Mouse (Mus musculus) mesoderm, embryonic 11.5 days (tissue): ENCODE results near the gene Lrrc41.
A peak's percentile ranks its signal among the peaks of the same experiment; 100 is the strongest.

Experiments
- DNase-seq: peaks from one replicate; pipeline ENCODE4 v3.0.0-alpha.2; 2012; ENCODE audit warnings: low read depth, low spot score

Lrrc41 gene

GRCm38 (mm10) chr4:116074861-116075620 lies at the start of gene Lrrc41, which contains the start of gene Uqcrh:
Gene Lrrc41 (plus strand): TSS chr4:116075269.
Gene Uqcrh (minus strand): TSS chr4:116075071.
- DNase-seq: peak; percentile 97

DNA sequence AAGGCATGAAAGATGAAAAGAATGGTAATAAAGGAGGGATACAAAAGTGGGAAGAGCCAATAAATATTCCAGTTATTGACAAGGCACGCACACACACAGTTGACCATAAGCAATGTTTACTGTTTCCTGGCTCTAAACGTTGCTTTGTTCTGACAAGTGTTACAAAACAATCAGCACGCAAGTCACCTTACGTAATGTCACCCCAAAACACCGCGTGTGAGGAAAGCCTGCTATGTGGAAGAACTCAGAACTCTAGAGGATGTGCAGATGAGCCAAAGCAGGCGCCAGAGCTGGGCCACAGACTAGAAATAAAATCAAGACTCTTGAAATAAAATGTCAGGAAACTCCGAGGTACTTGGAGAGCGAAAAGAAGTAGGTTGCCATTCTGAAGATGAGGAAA lies 42.2 kb upstream of the Lrrc41 start:
- DNase-seq: no peak

- no peak for DNase-seq
These were observed 41.7 kb upstream of the Lrrc41 start for GRCm38 (mm10) chr4:116033374-116033773.

DNA sequence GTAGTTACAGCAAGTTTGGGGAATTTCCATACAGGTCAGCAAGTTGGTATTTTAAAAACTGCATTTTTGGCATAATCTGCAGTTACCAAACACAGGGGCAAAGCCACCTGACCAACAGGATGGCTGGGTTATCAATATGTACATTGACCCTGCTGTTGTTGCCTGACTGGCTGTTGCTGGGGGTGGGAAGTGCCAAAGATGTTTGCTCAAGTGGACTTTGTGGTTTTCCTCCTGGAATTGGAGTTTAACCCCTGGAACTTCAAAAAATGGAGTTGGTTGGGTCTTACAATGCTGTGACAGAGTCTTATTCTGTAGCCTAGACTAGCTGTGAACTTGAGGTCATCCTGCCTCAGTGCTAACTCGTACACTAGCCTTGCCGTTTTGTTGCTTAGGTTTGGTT lies 34.6 kb upstream of the Lrrc41 start:
- DNase-seq: no peak

GRCm38 (mm10) chr4:116042186-116042585 lies 32.9 kb upstream of the Lrrc41 start:
- no peak for DNase-seq

DNA sequence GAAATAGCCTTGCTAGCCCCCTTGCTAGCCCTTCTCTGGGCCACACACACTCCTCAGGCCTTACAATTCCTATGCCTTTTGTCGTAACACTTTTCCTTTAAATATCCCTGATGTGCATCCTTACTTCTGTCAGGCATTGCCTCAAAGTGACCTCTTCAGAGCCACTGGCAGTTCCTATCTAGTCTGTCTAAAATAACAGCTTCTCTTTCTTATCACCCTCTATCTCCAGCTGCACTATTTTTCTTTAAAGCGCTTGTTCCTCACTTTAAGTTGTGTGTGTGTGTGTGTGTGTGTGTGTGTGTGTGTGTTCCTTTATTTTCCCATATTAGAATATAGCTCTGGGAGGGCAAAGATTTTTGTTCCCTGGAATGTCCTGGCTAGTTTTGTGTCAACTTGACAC lies 28.5 kb upstream of the Lrrc41 start:
- DNase-seq: no peak

DNA sequence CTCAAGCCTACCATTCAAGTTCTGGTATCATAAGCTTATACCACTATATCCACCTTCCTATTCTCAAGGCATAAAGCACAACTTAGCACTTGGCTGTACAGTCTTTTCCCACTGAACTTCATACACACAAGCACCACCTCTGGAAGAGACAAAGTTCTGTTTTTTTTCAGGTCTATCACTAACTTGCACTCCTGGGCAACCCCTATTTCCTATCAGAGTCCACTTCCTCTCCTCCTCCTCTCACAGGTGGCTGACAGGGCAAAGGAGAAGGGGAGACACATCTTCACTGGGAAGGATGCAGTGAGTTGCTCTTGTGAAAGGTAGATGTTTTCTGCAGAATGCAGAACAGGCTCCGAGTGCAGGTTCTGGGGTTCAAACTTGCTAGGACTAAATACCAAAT lies 27.4 kb upstream of the Lrrc41 start:
- no peak for DNase-seq

- DNase-seq: no peak
These were observed 26.7 kb upstream of the Lrrc41 start for GRCm38 (mm10) chr4:116048130-116048920.

DNA sequence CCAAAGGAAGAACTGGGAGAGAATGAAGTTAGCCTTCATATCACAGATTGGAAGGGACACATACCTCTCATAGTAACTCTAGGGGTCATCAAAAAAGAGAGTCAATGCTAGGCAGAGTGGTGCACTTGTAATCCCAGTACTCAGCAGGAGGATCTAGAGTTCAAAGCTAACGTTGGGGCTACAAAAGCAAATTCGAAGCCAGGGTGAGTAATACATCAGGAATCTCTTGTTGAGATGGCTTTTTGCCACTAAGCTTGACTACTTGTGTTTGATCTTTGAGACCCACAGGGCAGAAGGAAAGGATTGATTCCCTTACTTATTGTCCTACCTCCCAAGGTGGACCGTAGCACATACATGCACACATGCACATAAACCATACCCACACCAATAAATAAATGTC lies 25.9 kb upstream of the Lrrc41 start:
- no peak for DNase-seq

GRCm38 (mm10) chr4:116052526-116053293 lies 22.4 kb upstream of the Lrrc41 start:
- DNase-seq: peak; percentile 48

DNA sequence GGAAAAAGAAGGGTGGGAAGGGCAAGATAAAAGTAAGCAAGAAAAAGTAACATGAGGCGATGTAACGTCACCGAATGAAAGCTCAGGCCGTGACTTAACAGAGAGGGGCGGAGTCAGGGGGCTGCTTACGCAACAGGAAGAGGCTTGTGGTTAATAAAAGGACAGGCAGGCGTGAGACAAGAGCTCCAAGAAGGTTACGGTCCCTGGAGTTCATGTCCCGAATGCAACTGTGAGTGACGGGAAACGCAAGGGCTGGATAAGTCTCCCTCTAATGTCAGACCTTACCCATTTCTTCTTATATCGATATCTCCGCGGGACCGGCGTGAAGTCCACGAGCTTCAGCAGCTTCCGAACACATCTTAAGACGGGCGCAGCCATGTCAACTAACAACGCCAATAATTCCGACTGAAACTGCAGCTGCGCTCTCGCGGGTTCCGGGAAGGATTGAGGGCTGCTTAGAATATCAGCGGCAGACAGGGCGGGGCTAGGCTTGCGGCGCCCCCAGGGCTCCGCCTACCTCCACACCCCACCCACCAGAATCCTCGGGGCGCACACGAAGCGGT lies 21.6 kb upstream of the Lrrc41 start, which contains the start of gene Nsun4:
Nsun4 (minus strand) TSS at position 478 of the 563 bp plus-strand sequence.
- peak; percentile 92 for DNase-seq

DNA sequence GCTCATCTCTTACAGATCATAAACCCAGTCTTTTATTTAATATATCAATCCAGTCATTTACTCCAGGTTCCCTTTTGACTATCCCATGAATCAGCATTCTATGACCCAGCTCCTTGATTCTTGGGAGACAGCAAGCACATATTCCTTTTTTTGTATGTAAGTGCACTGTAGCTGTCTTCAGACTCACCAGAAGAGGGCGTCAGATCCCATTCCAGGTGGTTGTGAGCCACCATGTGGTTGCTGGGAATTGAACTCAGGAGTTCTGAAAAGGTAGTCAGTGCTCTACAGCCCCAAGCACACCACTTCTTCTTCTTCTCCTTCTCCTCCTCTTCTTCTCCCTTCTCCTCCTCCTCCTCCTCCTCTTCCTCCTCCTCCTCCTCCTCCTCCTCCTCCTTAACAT lies 17.5 kb upstream of the Lrrc41 start:
- no peak for DNase-seq

DNA sequence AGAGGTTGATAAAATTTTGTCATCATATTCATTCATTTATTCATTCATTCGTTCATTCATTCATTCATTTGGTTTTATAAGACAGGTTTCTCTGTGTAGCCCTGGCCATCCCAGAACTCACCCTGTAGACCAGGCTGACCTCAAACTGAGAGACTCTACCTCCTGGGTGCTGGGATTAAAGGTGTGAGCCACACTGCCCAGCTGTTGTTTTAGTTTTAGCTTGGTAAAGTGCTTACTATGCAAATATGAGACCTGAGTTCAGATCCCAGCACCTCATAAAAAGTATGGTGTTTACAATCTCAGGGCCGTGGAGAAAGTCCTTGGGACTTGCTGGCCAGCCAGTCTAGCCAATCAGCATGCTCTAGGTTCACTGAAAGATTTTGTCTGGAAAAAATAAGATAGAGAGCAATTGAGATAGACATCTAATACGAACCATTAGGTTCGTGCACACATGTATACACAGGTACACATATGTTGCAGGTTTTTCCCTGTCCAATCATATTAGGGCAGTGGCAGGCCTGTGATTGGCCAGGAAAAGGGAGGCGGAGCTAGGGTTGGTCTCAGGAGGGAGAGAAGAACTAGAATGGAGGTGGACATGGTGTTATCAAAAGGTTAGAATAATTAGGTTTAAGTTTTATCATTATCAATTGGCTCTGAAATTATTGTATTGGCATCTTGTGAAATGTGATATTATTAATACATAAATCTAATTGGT lies 15.9 kb upstream of the Lrrc41 start:
- DNase-seq: no peak

- no peak for DNase-seq
These were observed 11.2 kb upstream of the Lrrc41 start for GRCm38 (mm10) chr4:116063855-116064254.

- DNase-seq: no peak
These were observed 5.0 kb upstream of the Lrrc41 start for GRCm38 (mm10) chr4:116070116-116070515.

DNA sequence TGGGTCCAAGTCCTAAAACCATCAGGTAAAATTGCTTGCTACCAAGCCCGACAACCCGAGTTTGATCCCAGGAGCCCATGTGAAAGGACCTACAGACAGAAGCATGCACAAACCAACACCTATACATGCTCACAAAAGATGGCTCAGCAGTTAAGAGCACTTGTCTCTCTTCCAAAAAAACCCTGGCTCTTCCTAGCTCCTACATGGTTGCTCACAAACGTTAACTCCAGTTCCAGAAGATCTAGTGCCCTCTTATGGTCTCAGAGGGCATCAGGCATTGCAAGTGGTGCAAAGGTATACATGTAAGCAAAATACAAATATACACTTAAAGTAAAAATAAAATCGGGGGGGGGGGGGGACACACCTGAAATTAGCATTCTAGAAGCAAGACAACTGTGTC lies 1.9 kb upstream of the Lrrc41 start:
- no peak for DNase-seq

DNA sequence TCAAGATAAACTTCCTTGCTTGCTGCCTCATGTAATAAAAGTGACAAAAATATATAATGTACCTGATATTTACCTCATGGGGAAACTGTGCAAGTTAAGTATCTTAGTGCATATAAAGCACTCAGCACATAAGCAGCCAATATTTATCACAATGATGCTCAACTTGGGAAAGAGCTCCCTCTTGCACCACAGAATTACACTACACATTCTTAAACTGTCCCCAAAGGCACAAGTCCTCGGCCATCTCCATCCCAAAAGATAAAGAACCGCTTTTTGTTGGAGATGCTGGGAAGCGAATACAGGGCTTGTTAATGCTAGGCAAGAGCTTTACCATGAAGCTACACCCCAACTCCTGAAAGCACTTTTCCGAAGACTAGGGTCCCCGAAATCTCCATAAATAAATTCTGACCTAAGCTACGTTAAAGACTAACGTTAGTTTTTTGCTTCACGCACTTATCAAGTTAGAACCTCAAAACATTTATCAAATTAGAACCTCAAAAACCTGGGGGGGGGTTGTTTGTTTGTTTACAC lies 859 bp upstream of the Lrrc41 start:
- peak; percentile 7 for DNase-seq

- peak; percentile 75 for DNase-seq
These were observed 731 bp downstream of the Lrrc41 start for GRCm38 (mm10) chr4:116075631-116076368.

DNA sequence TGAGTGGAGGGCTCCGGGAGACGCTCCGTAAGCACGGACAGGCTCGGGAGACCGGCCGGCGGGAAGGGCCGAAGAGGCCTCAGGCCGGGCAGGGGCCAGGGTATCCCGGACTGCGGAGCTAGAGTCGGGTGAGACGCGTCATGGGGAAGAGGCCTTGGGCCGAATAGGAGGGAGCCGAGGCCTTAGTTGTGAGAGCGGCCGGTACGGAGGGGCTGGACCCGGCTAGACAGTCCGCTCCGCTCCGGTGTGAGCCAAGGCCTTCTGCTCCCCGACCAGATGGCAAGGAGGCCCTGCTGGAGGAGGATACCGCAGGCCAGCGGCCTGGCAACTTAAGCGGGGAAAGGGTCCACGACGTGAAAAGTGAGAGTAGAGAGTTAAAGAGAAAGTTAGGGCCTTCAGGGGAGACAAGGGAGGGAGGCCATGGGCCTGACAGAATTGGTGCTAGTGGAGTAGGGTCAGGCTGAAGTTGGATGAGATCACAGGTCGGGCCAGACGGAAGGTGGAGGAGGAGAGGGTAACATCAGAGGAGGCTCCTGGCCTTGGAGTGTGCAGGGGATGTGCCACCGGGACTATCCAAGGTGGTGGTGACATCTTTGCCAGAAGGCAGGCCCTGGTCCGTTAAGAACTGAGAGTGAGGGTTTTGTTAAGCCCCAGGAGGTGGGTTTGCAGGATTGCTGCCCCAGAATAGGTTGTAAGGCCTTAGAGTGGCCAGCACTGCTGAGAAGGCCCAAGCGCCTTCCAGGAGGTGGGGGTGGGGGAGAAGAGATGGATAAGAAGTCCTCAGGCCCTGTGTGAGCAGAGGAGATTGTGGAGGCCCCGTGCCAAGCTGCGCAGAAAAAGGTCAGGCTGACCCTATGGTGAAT lies 1.5 kb downstream of the Lrrc41 start:
- peak; percentile 41 for DNase-seq
